Comparison of ENCODE assay signal across 29 mouse cellular contexts in the genomic region with DNA sequence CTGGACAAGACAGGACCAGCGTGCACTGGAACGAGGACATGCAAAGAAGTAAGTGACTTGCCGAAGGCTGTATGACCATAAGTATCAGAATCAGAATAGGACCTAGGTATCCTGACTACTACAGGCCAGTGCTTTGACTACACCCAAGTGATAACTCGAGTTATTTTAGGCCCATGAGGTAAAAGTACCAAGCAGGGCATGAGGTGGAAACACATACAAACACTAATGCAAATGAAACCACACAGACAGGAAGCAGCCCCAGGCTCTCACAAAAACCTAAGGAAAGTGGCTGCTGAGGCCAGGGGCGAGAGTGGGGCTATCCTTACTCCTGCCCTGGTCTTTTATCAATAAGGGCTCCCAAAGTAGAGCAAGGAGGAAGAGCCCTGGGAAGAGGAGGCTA. TPM values are rescaled to one million over a fixed set of nuclear protein-coding genes. Genes with fewer than 3 reads are reported as not detected.
A peak's percentile ranks its signal among the peaks of the same experiment; 100 is the strongest.
DNase-seq lines count a peak whose midpoint lies in the region; ATAC-seq and TF ChIP-seq lines count a peak whose summit lies in the region.
"Had no signal": no experiment of that assay in that cellular context is flagged by ENCODE, and none has a peak within 500 bp of the region (broad histone marks: within the 10 kb centered on the region; RNA-seq: fewer than 3 reads in every experiment).

No protein-coding gene starts in this region.

- H3K4me3 ChIP-seq in heart, embryonic 13.5 days, result no peak overlapping the region
- no peak overlapping the region for H3K4me3 ChIP-seq in intestine, postnatal 0 days (ENCODE audit: low read depth, low read length)
- H3K4me3 ChIP-seq: heart, embryonic 15.5 days; hindbrain, embryonic 12.5 days; limb, embryonic 12.5 days; midbrain, embryonic 10.5 days had no signal

- TF ChIP-seq CTCF in intestine, postnatal 0 days (IDR thresholded peaks at IDR 0.05; ENCODE audit: low read depth), result no peak

- H3K27me3 ChIP-seq in heart, embryonic 13.5 days (replicated peaks), result no peaks in the 10 kb centered on the region
- H3K27me3 ChIP-seq in intestine, postnatal 0 days (replicated peaks; ENCODE audit: control insufficient read depth, insufficient read depth, low read length), result no peaks in the 10 kb centered on the region
- H3K27me3 ChIP-seq: heart, embryonic 15.5 days; hindbrain, embryonic 12.5 days; limb, embryonic 12.5 days had no signal

- ATAC-seq in heart, embryonic 13.5 days (ENCODE audit: extremely low read depth, insufficient number of reproducible peaks, low FRiP score, low TSS enrichment), result no peak
- ATAC-seq in monocyte, adult 5-6 weeks (replicated peaks; ENCODE audit: insufficient number of reproducible peaks, low FRiP score, low TSS enrichment, poor library complexity, severe bottlenecking), result peak; percentile 22; the same call in 1 of the 2 replicates
- ATAC-seq in intestine, postnatal 0 days, result no peak
- ATAC-seq: forebrain, embryonic 14.5 days; liver, postnatal 0 days; midbrain, embryonic 16.5 days had no signal

- H3K9ac ChIP-seq in heart, embryonic 13.5 days, result no peak overlapping the region
- no peak overlapping the region for H3K9ac ChIP-seq in intestine, postnatal 0 days (ENCODE audit: low read depth, low read length)
- H3K9ac ChIP-seq: heart, embryonic 15.5 days; hindbrain, embryonic 12.5 days; limb, embryonic 12.5 days; liver, postnatal 0 days had no signal

- DNase-seq in heart, postnatal 36 days, result no peak
- DNase-seq in spleen, postnatal 36 days (ENCODE audit: low spot score in 2 of 2), result peak; percentile 60 to 69
- no peak for DNase-seq in spleen, postnatal 14 days (ENCODE audit: low spot score in 2 of 2)
- no peak for DNase-seq in retina, embryonic 14.5 days (ENCODE audit: low spot score)
- DNase-seq: adrenal gland, postnatal 14 days; cerebellum, adult 8-10 months; cerebellum, postnatal 36 days; gastrocnemius, postnatal 10 days; kidney, adult 2 months; kidney, postnatal 10 days; liver, postnatal 0 days; lung, postnatal 10 days; thymus, adult 2 months; thymus, postnatal 4 days had no signal

- H3K4me2 ChIP-seq in heart, embryonic 13.5 days, result no peak overlapping the region
- H3K4me2 ChIP-seq in intestine, postnatal 0 days (replicated peaks; ENCODE audit: low read depth), result no peak overlapping the region
- H3K4me2 ChIP-seq: heart, embryonic 15.5 days; hindbrain, embryonic 12.5 days; limb, embryonic 12.5 days; liver, embryonic 11.5 days had no signal

- H3K4me1 ChIP-seq in heart, embryonic 13.5 days, result peaks cover 10% of the 10 kb centered on the region
- H3K4me1 ChIP-seq in intestine, postnatal 0 days (replicated peaks; ENCODE audit: control insufficient read depth, insufficient read depth, low read length), result no peaks in the 10 kb centered on the region
- H3K4me1 ChIP-seq: hindbrain, embryonic 12.5 days; limb, embryonic 12.5 days; midbrain, embryonic 10.5 days had no signal

- intact Hi-C loops in heart, postnatal 36 days (cut with DNase I), result no loop called here

- H3K9me3 ChIP-seq in heart, embryonic 13.5 days, result no peaks in the 10 kb centered on the region
- H3K9me3 ChIP-seq in intestine, postnatal 0 days (ENCODE audit: control insufficient read depth), result no peaks in the 10 kb centered on the region
- H3K9me3 ChIP-seq: heart, embryonic 15.5 days; hindbrain, embryonic 12.5 days; limb, embryonic 12.5 days; midbrain, embryonic 10.5 days had no signal

- peaks cover 98% of the 10 kb centered on the region for H3K36me3 ChIP-seq in heart, embryonic 13.5 days
- peaks cover 57% of the 10 kb centered on the region for H3K36me3 ChIP-seq in intestine, postnatal 0 days (ENCODE audit: control insufficient read depth, insufficient read depth)

- H3K27ac ChIP-seq in heart, embryonic 13.5 days (replicated peaks), result 0 out of 2 replicates have a peak overlapping the region, but pooled peaks have one; percentile 6
- H3K27ac ChIP-seq in intestine, postnatal 0 days (ENCODE audit: low read depth, low read length), result no peak overlapping the region
- H3K27ac ChIP-seq: heart, embryonic 15.5 days; hindbrain, embryonic 12.5 days; limb, embryonic 12.5 days; midbrain, embryonic 10.5 days had no signal

- WGBS in heart, embryonic 13.5 days, result 75% methylated on average over 5 of the region's 5 CpGs
- WGBS in intestine, postnatal 0 days, result 89% methylated on average over 5 of the region's 5 CpGs

RNA-seq across cellular contexts. Expression of a gene that starts 12.0 kb away (rescaled TPM):
- polyA plus RNA-seq in heart, embryonic 13.5 days (2015; fragmentation: Nextera tagmentation; extraction: Ambion mirVana), result 383 and 399 TPM in 2 replicates
- total RNA-seq in heart, postnatal 36 days (2021), result 1 to 10 TPM; 4.4 to 5.7 TPM
- total RNA-seq in monocyte, adult 5-6 weeks (2017), result 11.7 to 14.4 TPM (median 14.4 TPM) in 3 replicates
- polyA plus RNA-seq in intestine, postnatal 0 days (2015; fragmentation: Nextera tagmentation; extraction: Ambion mirVana), result 126 and 142 TPM in 2 replicates

RNA-seq across cellular contexts. Expression of a gene that starts 17.2 kb away (rescaled TPM):
- polyA plus RNA-seq in heart, embryonic 13.5 days (2015; fragmentation: Nextera tagmentation; extraction: Ambion mirVana), result 127 and 141 TPM in 2 replicates
- total RNA-seq in heart, postnatal 36 days (2021), result 10 to 100 TPM; 17.7 to 21.1 TPM
- total RNA-seq in monocyte, adult 5-6 weeks (2017), result 62.9 to 100 TPM (median 82.2 TPM) in 3 replicates
- 89.9 and 91.7 TPM in 2 replicates for polyA plus RNA-seq in intestine, postnatal 0 days (2015; fragmentation: Nextera tagmentation; extraction: Ambion mirVana)

RNA-seq across cellular contexts. Expression of a gene that starts 34.3 kb away (rescaled TPM):
- polyA plus RNA-seq in heart, embryonic 13.5 days (2015; fragmentation: Nextera tagmentation; extraction: Ambion mirVana), result not detected in 2 replicates
- not detected for total RNA-seq in heart, postnatal 36 days (2021)
- not detected in 3 replicates for total RNA-seq in monocyte, adult 5-6 weeks (2017)
- polyA plus RNA-seq in intestine, postnatal 0 days (2015; fragmentation: Nextera tagmentation; extraction: Ambion mirVana), result 0.22 TPM in 1 of 2 replicates, not detected in the other
- total RNA-seq: adrenal gland, postnatal 14 days; gastrocnemius, postnatal 10 days; granulocyte monocyte progenitor cell, adult 5-6 weeks; layer of hippocampus, adult 18-20 months had no signal
- polyA plus RNA-seq: embryonic facial prominence, embryonic 14.5 days; forebrain, embryonic 14.5 days; heart, embryonic 15.5 days; hindbrain, embryonic 12.5 days; limb, embryonic 12.5 days; liver, embryonic 11.5 days; midbrain, embryonic 10.5 days; stomach, embryonic 16.5 days had no signal

RNA-seq across cellular contexts. Expression of a gene that starts 34.5 kb away (rescaled TPM):
- not detected in 2 replicates for polyA plus RNA-seq in heart, embryonic 13.5 days (2015; fragmentation: Nextera tagmentation; extraction: Ambion mirVana)
- not detected for total RNA-seq in heart, postnatal 36 days (2021)
- not detected in 3 replicates for total RNA-seq in monocyte, adult 5-6 weeks (2017)
- not detected in 2 replicates for polyA plus RNA-seq in intestine, postnatal 0 days (2015; fragmentation: Nextera tagmentation; extraction: Ambion mirVana)
- total RNA-seq: adrenal gland, postnatal 14 days; gastrocnemius, postnatal 10 days; granulocyte monocyte progenitor cell, adult 5-6 weeks; layer of hippocampus, adult 18-20 months; layer of hippocampus, postnatal 14 days had no signal
- polyA plus RNA-seq: embryonic facial prominence, embryonic 14.5 days; forebrain, embryonic 14.5 days; heart, embryonic 15.5 days; hindbrain, embryonic 12.5 days; kidney, adult 2 months; limb, embryonic 12.5 days; liver, embryonic 11.5 days; midbrain, embryonic 10.5 days; stomach, embryonic 16.5 days; thymus, adult 2 months had no signal

RNA-seq across cellular contexts. Expression of a gene that starts 48.1 kb away (rescaled TPM):
- polyA plus RNA-seq in heart, embryonic 13.5 days (2015; fragmentation: Nextera tagmentation; extraction: Ambion mirVana), result 2.8 and 7.0 TPM in 2 replicates
- 1 to 10 TPM in 1 of 2 experiments, under 1 TPM in 1; 0.72 to 1.5 TPM for total RNA-seq in heart, postnatal 36 days (2021)
- 122 to 412 TPM (median 167 TPM) in 3 replicates for total RNA-seq in monocyte, adult 5-6 weeks (2017)
- 3.0 and 3.1 TPM in 2 replicates for polyA plus RNA-seq in intestine, postnatal 0 days (2015; fragmentation: Nextera tagmentation; extraction: Ambion mirVana)

Comparison
In these comparisons a context has a peak if more than half of its experiments do, and no peak if none do; other contexts are left out.
1. DNase-seq: peak in spleen, postnatal 36 days (2 of 2); none in heart, postnatal 36 days (0 of 2), spleen, postnatal 14 days (0 of 2) and retina, embryonic 14.5 days (single experiment).